In the genomic region with DNA sequence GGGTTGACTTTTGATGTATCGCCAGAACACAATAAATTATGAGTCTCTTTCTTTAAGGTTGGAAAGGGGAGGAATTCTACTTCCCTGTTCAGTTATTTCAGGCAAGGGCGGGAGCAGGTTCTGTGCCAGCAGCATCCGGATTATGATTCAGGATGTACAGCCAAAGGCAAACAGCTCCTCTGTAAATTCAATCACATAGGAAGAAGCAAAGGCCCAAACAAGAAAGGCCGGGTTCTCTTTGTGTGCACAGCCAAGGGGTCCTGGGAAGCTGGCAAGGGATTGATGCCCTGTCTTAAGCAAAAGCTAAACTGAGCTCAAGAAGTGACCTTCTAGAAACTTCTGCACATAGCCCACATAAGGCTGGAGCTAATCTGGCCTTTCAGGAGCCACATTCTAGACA, we compare ENCODE assay signal across 20 mouse cellular contexts.
DNase-seq lines count a peak whose midpoint lies in the region; ATAC-seq and TF ChIP-seq lines count a peak whose summit lies in the region.
"Had no signal": no experiment of that assay in that cellular context is flagged by ENCODE, and none has a peak within 500 bp of the region (broad histone marks: within the 10 kb centered on the region; RNA-seq: fewer than 3 reads in every experiment).

No protein-coding gene starts in this region.

- TF ChIP-seq CTCF in kidney, postnatal 0 days (IDR thresholded peaks at IDR 0.05; ENCODE audit: low read depth) = no peak
- TF ChIP-seq CTCF in lung, adult 2 months (IDR thresholded peaks at IDR 0.05; ENCODE audit: insufficient read depth, low read length) = no peak

- no peaks in the 10 kb centered on the region for H3K27me3 ChIP-seq in kidney, postnatal 0 days (ENCODE audit: insufficient read depth, low read length)
- H3K27me3 ChIP-seq: embryonic facial prominence, embryonic 15.5 days; forebrain, embryonic 15.5 days; hindbrain, embryonic 12.5 days had no signal

- H3K9me3 ChIP-seq in kidney, postnatal 0 days (replicated peaks; ENCODE audit: low read length) = no peaks in the 10 kb centered on the region
- H3K9me3 ChIP-seq: embryonic facial prominence, embryonic 15.5 days had no signal

- H3K4me1 ChIP-seq in kidney, postnatal 0 days (replicated peaks; ENCODE audit: insufficient read depth, low read length) = no peaks in the 10 kb centered on the region
- H3K4me1 ChIP-seq in lung, adult 2 months (ENCODE audit: control insufficient read depth, insufficient read depth, low read length) = no peaks in the 10 kb centered on the region
- H3K4me1 ChIP-seq: embryonic facial prominence, embryonic 15.5 days; forebrain, embryonic 10.5 days; forebrain, embryonic 15.5 days; hindbrain, embryonic 12.5 days had no signal

- no peaks in the 10 kb centered on the region for H3K36me3 ChIP-seq in kidney, postnatal 0 days (ENCODE audit: insufficient read depth, low read length)
- H3K36me3 ChIP-seq: embryonic facial prominence, embryonic 15.5 days; forebrain, embryonic 10.5 days; forebrain, embryonic 15.5 days; hindbrain, embryonic 12.5 days had no signal

- H3K4me2 ChIP-seq in kidney, postnatal 0 days (ENCODE audit: low read length) = no peak overlapping the region
- H3K4me2 ChIP-seq: embryonic facial prominence, embryonic 15.5 days; forebrain, embryonic 15.5 days; heart, embryonic 11.5 days; hindbrain, embryonic 12.5 days had no signal

- H3K9ac ChIP-seq in kidney, postnatal 0 days (ENCODE audit: low read depth, low read length) = no peak overlapping the region
- H3K9ac ChIP-seq: embryonic facial prominence, embryonic 15.5 days; forebrain, embryonic 15.5 days; hindbrain, embryonic 12.5 days had no signal

- H3K27ac ChIP-seq in kidney, postnatal 0 days = no peak overlapping the region
- H3K27ac ChIP-seq: embryonic facial prominence, embryonic 15.5 days; forebrain, embryonic 10.5 days; forebrain, embryonic 15.5 days; hindbrain, embryonic 12.5 days had no signal

- no peak for ATAC-seq in kidney, postnatal 0 days (replicated peaks; ENCODE audit: low FRiP score, low read depth)
- ATAC-seq: forebrain, embryonic 15.5 days; hindbrain, embryonic 16.5 days had no signal

- no peak for TF ChIP-seq POLR2A in lung, adult 2 months (IDR thresholded peaks at IDR 0.05; ENCODE audit: borderline replicate concordance, extremely low read depth, low read depth, low read length)

- intact Hi-C loops in heart, postnatal 36 days (cut with DNase I) = no loop called here

- WGBS in kidney, postnatal 0 days = 52% methylated on average over 4 of the region's 4 CpGs
- 64% methylated on average over 4 of the region's 4 CpGs for WGBS in lung, adult 2 months

- DNase-seq in heart, adult 11 months = peak; percentile 91
- no peak for DNase-seq in heart, postnatal 36 days
- DNase-seq in kidney, postnatal 0 days (ENCODE audit: low spot score) = peak; percentile 33
- no peak for DNase-seq in kidney, adult 18-20 months
- peak; percentile 25 for DNase-seq in lung, postnatal 14 days
- no peak for DNase-seq in lung, adult 2 months
- no peak for DNase-seq in frontal cortex, postnatal 36 days (ENCODE audit: low spot score in 2 of 2)
- DNase-seq: adrenal gland, postnatal 10 days; cerebellum, adult 11 months; cerebellum, adult 8-10 months; cerebellum, postnatal 14 days; embryo, embryonic 11 days; gastrocnemius, postnatal 10 days had no signal

- H3K4me3 ChIP-seq in kidney, postnatal 0 days (replicated peaks; ENCODE audit: low read depth, low read length) = no peak overlapping the region
- H3K4me3 ChIP-seq in lung, adult 2 months (replicated peaks; ENCODE audit: extremely low read depth, low read depth, low read length) = no peak overlapping the region
- H3K4me3 ChIP-seq: embryonic facial prominence, embryonic 15.5 days; erythroblast, embryonic 14.5 days; forebrain, embryonic 10.5 days; forebrain, embryonic 15.5 days; hindbrain, embryonic 12.5 days had no signal

Comparison
In these comparisons a context has a peak if more than half of its experiments do, and no peak if none do; other contexts are left out.
1. DNase-seq: peak in heart, adult 11 months (single experiment), kidney, postnatal 0 days (single experiment) and lung, postnatal 14 days (single experiment); none in heart, postnatal 36 days (0 of 2), kidney, adult 18-20 months (single experiment), lung, adult 2 months (single experiment) and frontal cortex, postnatal 36 days (0 of 2).